Mouse (Mus musculus) intestine, postnatal 0 days (tissue): Measurements from ENCODE around the gene Phox2b. TPM values are rescaled to one million over a fixed set of nuclear protein-coding genes. Genes with fewer than 3 reads are reported as not detected.

Experiments
- ATAC-seq: fragments of 200-750 bp; cut with Nextera tagmentation; 2 replicates; pipeline ENCODE4 v1.8.0; 2017; ENCODE audit warnings: mild to moderate bottlenecking, moderate TSS enrichment, moderate library complexity
- H3K27ac ChIP-seq: fragments of 300-500 bp; sonication (generic); 2 replicates; pipeline ENCODE4 v1.5.1; 2014; ENCODE audit warnings: mild to moderate bottlenecking, low read depth, low read length, moderate library complexity
- H3K27me3 ChIP-seq: fragments of 300-500 bp; sonication (generic); replicated peaks from 2 replicates; pipeline ENCODE4 v1.6.1; 2014; ENCODE audit warnings: low read length, mixed read lengths; ENCODE audit not compliant: control insufficient read depth, insufficient read depth
- H3K36me3 ChIP-seq: fragments of 300-500 bp; sonication (generic); 2 replicates; pipeline ENCODE4 v1.6.1; 2014; ENCODE audit warnings: mild to moderate bottlenecking, moderate library complexity; ENCODE audit not compliant: control insufficient read depth, insufficient read depth
- H3K4me1 ChIP-seq: fragments of 300-500 bp; sonication (generic); replicated peaks from 2 replicates; pipeline ENCODE4 v1.6.1; 2014; ENCODE audit warnings: antibody characterized with exemption, low read length, mixed read lengths; ENCODE audit not compliant: control insufficient read depth, insufficient read depth
- H3K4me2 ChIP-seq: fragments of 300-500 bp; sonication (generic); replicated peaks from 2 replicates; pipeline ENCODE4 v1.6.1; 2014; ENCODE audit warnings: low read depth, mild to moderate bottlenecking, moderate library complexity
- H3K4me3 ChIP-seq: fragments of 300-500 bp; sonication (generic); 2 replicates; pipeline ENCODE4 v1.5.1; 2014; ENCODE audit warnings: low read depth, low read length
- H3K9ac ChIP-seq: fragments of 300-500 bp; sonication (generic); 2 replicates; pipeline ENCODE4 v1.6.1; 2014; ENCODE audit warnings: mild to moderate bottlenecking, low read depth, low read length
- H3K9me3 ChIP-seq: fragments of 300-500 bp; sonication (generic); 2 replicates; pipeline ENCODE4 v1.6.1; 2016; ENCODE audit warnings: mixed run types; ENCODE audit not compliant: control insufficient read depth
- CTCF ChIP-seq: sonication (generic); IDR thresholded peaks from 2 replicates; pipeline ENCODE4 v1.5.1; 2016; ENCODE audit warnings: low read depth, mild to moderate bottlenecking, control low read depth, antibody characterized with exemption, moderate library complexity
- WGBS: fragments of 180-500 bp; shearing (Covaris S2); extraction: QIAGEN DNeasy Blood & Tissue Kit; methylation state at CpG from one replicate; pipeline ENCODE4 v1.1.7; 2014; 5-methylcytosine and 5-hydroxymethylcytosine counted together
- polyA plus RNA-seq: library from polyadenylated mRNA; unstranded; fragments of >200 nt; fragmentation: Nextera tagmentation; extraction: Ambion mirVana; gene quantifications from 2 replicates; pipeline ENCODE4 v1.2.1, GENCODE M21; 2015

The Phox2b gene
- polyA plus RNA-seq, 1 experiment from 2014 or later: 10.8 TPM

GRCm38 (mm10) chr5:67106261-67106660 is 7.2 kb upstream of the Phox2b start:
- Histone ChIP-seq H3K4me3 (no peak overlapping the region), H3K27ac (no peak overlapping the region), H3K4me1 (no peaks in the 10 kb centered on the region), H3K4me2 (no peak overlapping the region), H3K36me3 (no peaks in the 10 kb centered on the region), H3K27me3 (peaks cover 41% of the 10 kb centered on the region), H3K9ac (no peak overlapping the region), H3K9me3 (no peaks in the 10 kb centered on the region)
- TF ChIP-seq CTCF: no peak
- 85% methylated on average over 2 of the region's 2 CpGs for WGBS
- no peak for ATAC-seq

DNA sequence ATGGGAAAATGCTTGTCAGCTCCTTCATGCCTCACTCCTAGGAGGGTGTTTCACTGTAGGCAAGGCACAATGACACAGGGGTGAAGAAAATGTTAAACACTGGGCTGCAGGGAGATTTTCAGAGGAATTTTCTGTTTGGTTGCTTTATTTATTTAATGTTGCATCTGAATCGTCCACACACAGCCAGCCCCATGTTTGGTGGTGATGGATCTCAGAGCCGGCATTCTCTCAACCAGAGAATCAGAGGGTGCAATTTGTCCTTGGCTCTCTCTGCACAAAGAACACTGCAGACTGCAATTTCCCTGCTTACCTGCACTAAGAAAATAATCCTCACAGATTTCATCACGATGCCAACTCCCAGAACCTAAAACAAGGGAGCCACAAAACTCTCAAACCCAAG is 3.9 kb upstream of the Phox2b start:
- Histone ChIP-seq H3K27me3 (peaks cover 68% of the 10 kb centered on the region), H3K4me1 (no peaks in the 10 kb centered on the region), H3K27ac (no peak overlapping the region), H3K9ac (no peak overlapping the region), H3K4me3 (no peak overlapping the region), H3K36me3 (no peaks in the 10 kb centered on the region), H3K4me2 (no peak overlapping the region), H3K9me3 (no peaks in the 10 kb centered on the region)
- no peak for TF ChIP-seq CTCF
- WGBS: 8% methylated on average over 3 of the region's 3 CpGs
- ATAC-seq: no peak

DNA sequence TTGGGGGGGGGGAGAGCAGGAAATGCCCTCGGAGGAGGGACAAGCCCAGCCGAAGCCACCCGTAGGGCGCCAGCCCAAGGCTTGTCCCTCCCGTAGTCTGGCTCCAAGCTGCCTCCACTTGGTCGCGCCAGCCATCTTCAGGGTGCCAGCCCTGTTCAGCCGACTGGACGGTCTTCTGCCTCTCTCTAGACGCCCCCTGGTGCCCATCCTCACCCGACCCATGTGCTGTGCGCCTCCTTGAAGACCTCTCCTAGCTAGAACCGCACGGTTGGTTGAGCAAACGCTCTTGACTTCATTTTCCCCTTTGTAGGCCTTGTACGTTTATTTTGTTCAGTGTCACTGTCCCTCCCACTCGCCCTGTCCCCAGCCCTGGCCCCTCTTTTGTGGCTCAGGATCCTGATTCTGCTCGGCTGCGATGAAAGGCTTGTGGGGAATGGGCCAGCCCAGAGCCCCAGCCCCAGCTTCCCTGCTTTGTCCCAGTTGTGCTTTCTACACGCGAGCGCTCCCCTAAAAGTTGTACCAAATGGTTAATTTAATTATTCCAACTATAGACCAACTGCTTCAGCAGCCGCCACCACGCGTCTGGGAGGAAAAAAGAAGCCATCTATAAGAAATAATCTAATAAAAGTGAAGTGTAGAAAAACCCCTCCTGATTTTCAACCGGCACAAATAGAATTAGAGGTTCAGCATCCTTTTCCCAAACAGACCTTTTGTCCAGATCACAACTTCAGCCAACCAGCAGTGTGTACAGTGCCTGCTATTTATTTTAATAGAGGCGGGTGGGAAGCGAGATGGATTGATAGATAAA is 2.9 kb upstream of the Phox2b start:
- ATAC-seq: 0 out of 2 replicates have a peak, but pooled peaks have one; percentile 10
- H3K27ac ChIP-seq: no peak overlapping the region

DNA sequence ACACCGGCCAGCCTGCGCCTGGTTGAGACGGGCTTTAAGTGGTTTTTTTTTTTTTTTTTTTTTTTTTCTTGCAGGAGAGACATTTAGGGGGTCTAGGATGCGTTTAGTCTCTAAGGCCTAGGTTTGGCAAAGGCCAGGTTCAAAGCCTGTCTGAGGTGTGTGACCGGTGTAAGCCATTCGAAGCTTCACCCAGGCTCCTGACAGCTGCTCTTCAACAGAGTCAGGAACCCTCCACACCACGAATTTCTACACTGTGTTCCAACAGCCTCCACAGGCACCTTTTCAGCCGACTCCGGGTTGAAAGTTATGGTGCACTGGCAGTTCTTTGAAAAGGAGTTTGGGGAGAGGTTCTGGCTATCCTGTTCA is 2.3 kb upstream of the Phox2b start:
- Histone ChIP-seq H3K27me3 (peaks cover 82% of the 10 kb centered on the region), H3K9ac (no peak overlapping the region), H3K4me1 (no peaks in the 10 kb centered on the region), H3K9me3 (no peaks in the 10 kb centered on the region), H3K4me3 (no peak overlapping the region), H3K4me2 (no peak overlapping the region), H3K36me3 (no peaks in the 10 kb centered on the region), H3K27ac (no peak overlapping the region)
- 6% methylated on average over 9 of the region's 9 CpGs for WGBS
- no peak for ATAC-seq
- TF ChIP-seq CTCF: no peak

More for the DNA sequence above, 2.9 kb upstream of the Phox2b start:
- Histone ChIP-seq H3K9me3 (no peaks in the 10 kb centered on the region), H3K4me2 (no peak overlapping the region), H3K9ac (no peak overlapping the region), H3K27me3 (peaks cover 78% of the 10 kb centered on the region), H3K4me1 (no peaks in the 10 kb centered on the region), H3K36me3 (no peaks in the 10 kb centered on the region), H3K4me3 (no peak overlapping the region)
- TF ChIP-seq CTCF: peak; percentile 37
- 5% methylated on average over 28 of the region's 28 CpGs for WGBS

- no peak overlapping the region for H3K4me2 ChIP-seq
- no peaks in the 10 kb centered on the region for H3K4me1 ChIP-seq
- no peak for TF ChIP-seq CTCF
- no peak overlapping the region for H3K9ac ChIP-seq
- H3K4me3 ChIP-seq: no peak overlapping the region
- H3K9me3 ChIP-seq: no peaks in the 10 kb centered on the region
- H3K27me3 ChIP-seq: peaks cover 88% of the 10 kb centered on the region
- ATAC-seq: no peak
- H3K27ac ChIP-seq: no peak overlapping the region
- H3K36me3 ChIP-seq: no peaks in the 10 kb centered on the region
- 2% methylated on average over 34 of the region's 34 CpGs for WGBS
These were observed 1.7 kb upstream of the Phox2b start for GRCm38 (mm10) chr5:67100564-67101394.
